In genomic region chr1:143307379-143307778, GRCm38 (mm10) we compare ENCODE assay signal across 24 mouse cellular contexts.
DNase-seq lines count a peak whose midpoint lies in the region; ATAC-seq and TF ChIP-seq lines count a peak whose summit lies in the region.
"Had no signal": no experiment of that assay in that cellular context is flagged by ENCODE, and none has a peak within 500 bp of the region (broad histone marks: within the 10 kb centered on the region; RNA-seq: fewer than 3 reads in every experiment).

No protein-coding gene starts in this region.

- TF ChIP-seq RAD21 in MEL (IDR thresholded peaks at IDR 0.05; ENCODE audit: low read depth, low read length) = no peak

- no peaks in the 10 kb centered on the region for H3K27me3 ChIP-seq in MEL (ENCODE audit: control insufficient read depth in 1 of 2, insufficient read depth in 2 of 2, low read length in 2 of 2)
- H3K27me3 ChIP-seq: embryonic facial prominence, embryonic 13.5 days; embryonic facial prominence, embryonic 15.5 days; forebrain, embryonic 12.5 days had no signal

- no peak overlapping the region for H3K4me3 ChIP-seq in MEL (ENCODE audit: control insufficient read depth in 1 of 2, insufficient read depth in 1 of 2, low read depth in 2 of 2, low read length in 2 of 2)
- H3K4me3 ChIP-seq: embryonic facial prominence, embryonic 13.5 days; embryonic facial prominence, embryonic 15.5 days; erythroblast, embryonic 14.5 days; forebrain, embryonic 10.5 days; forebrain, embryonic 12.5 days had no signal

- TF ChIP-seq POLR2A in MEL (IDR thresholded peaks at IDR 0.05; ENCODE audit: control insufficient read depth in 1 of 2, insufficient read depth in 1 of 2, low read depth in 1 of 2, low read length in 2 of 2, poor library complexity in 1 of 2) = no peak

- no peak for TF ChIP-seq CTCF in MEL (IDR thresholded peaks at IDR 0.05 in 2 of 3, conservative IDR thresholded peaks at IDR 0.05 in 1 of 3; ENCODE audit: control insufficient read depth in 1 of 3, insufficient read depth in 1 of 3, low read depth in 2 of 3, low read length in 3 of 3, poor library complexity in 1 of 3, severe bottlenecking in 1 of 3)

- no peaks in the 10 kb centered on the region for H3K79me2 ChIP-seq in MEL (ENCODE audit: control insufficient read depth, insufficient read depth, low read length, poor library complexity)

- no peak overlapping the region for H3K9ac ChIP-seq in MEL (ENCODE audit: control insufficient read depth, low read depth, low read length, poor library complexity, severe bottlenecking)
- H3K9ac ChIP-seq: embryonic facial prominence, embryonic 13.5 days; embryonic facial prominence, embryonic 15.5 days; forebrain, embryonic 12.5 days had no signal

- TF ChIP-seq EP300 in MEL (IDR thresholded peaks at IDR 0.05; ENCODE audit: low read depth in 1 of 2, low read length in 2 of 2) = no peak

- ATAC-seq in granulocyte monocyte progenitor cell, adult 5-6 weeks (replicated peaks; ENCODE audit: poor library complexity, severe bottlenecking) = peak; percentile 77
- peak; percentile 82 for ATAC-seq in megakaryocyte progenitor cell, adult 5-6 weeks (replicated peaks; ENCODE audit: poor library complexity)
- ATAC-seq: activated CD4-positive, CD25-positive, alpha-beta regulatory T cell, adult 4 months; forebrain, embryonic 14.5 days; forebrain, embryonic 16.5 days had no signal

- no peak overlapping the region for H3K27ac ChIP-seq in MEL (ENCODE audit: control insufficient read depth, low read depth, low read length)
- H3K27ac ChIP-seq: embryonic facial prominence, embryonic 13.5 days; embryonic facial prominence, embryonic 15.5 days; forebrain, embryonic 10.5 days; forebrain, embryonic 12.5 days had no signal

- H3K9me3 ChIP-seq in MEL (replicated peaks; ENCODE audit: insufficient read depth, low read length) = no peaks in the 10 kb centered on the region
- H3K9me3 ChIP-seq: embryonic facial prominence, embryonic 13.5 days; embryonic facial prominence, embryonic 15.5 days; forebrain, embryonic 10.5 days; forebrain, embryonic 12.5 days; G1E had no signal

- H3K4me1 ChIP-seq in MEL (ENCODE audit: control insufficient read depth in 1 of 2, insufficient read depth in 2 of 2, low read length in 2 of 2) = peaks cover 0 to 3% of the 10 kb centered on the region in 2 experiments; a peak in 2 of 4 replicates
- H3K4me1 ChIP-seq: embryonic facial prominence, embryonic 13.5 days; embryonic facial prominence, embryonic 15.5 days; forebrain, embryonic 10.5 days; forebrain, embryonic 12.5 days had no signal

- DNase-seq in MEL (ENCODE audit: low read depth, low spot score) = peak; percentile 29
- no peak for DNase-seq in T-cell, adult 2 months (ENCODE audit: low spot score)
- no peak for DNase-seq in layer of hippocampus, postnatal 14 days (ENCODE audit: low spot score in 2 of 2)
- DNase-seq in urinary bladder, adult 2 months (ENCODE audit: low spot score) = no peak
- DNase-seq: adrenal gland, adult 8-10 months; adrenal gland, postnatal 14 days; adrenal gland, postnatal 36 days; cerebellum, adult 11-12 months; cerebellum, adult 2 months; cerebellum, adult 9-10 months; cerebellum, postnatal 10 days; cerebellum, postnatal 25 days; embryo, embryonic 11 days had no signal

- no peaks in the 10 kb centered on the region for H3K36me3 ChIP-seq in MEL (ENCODE audit: control insufficient read depth in 1 of 2, insufficient read depth in 2 of 2, low read length in 2 of 2)
- H3K36me3 ChIP-seq: embryonic facial prominence, embryonic 13.5 days; embryonic facial prominence, embryonic 15.5 days; forebrain, embryonic 10.5 days; forebrain, embryonic 12.5 days; G1E had no signal

TF ChIP-seq in MEL, 35 proteins besides CTCF, POLR2A, EP300 and RAD21:
- TF ChIP-seq UBTF (IDR thresholded peaks at IDR 0.05; ENCODE audit: borderline replicate concordance, insufficient read depth, low read depth, low read length) = no peak
- no peak for TF ChIP-seq MYC (IDR thresholded peaks at IDR 0.05; ENCODE audit: low read depth, low read length)
- TF ChIP-seq SMC3 (IDR thresholded peaks at IDR 0.05; ENCODE audit: low read depth, low read length) = no peak
- TF ChIP-seq TCF12 (IDR thresholded peaks at IDR 0.05; ENCODE audit: low read depth, low read length) = no peak
- TF ChIP-seq TBP (IDR thresholded peaks at IDR 0.05; ENCODE audit: low read depth, low read length) = no peak
- no peak for TF ChIP-seq SIN3A (IDR thresholded peaks at IDR 0.05; ENCODE audit: low read length)
- no peak for TF ChIP-seq ZNF384 (IDR thresholded peaks at IDR 0.05; ENCODE audit: low read depth, low read length)
- no peak for TF ChIP-seq MAZ (IDR thresholded peaks at IDR 0.05; ENCODE audit: low read depth, low read length)
- no peak for TF ChIP-seq ZC3H11A (IDR thresholded peaks at IDR 0.05; ENCODE audit: low read depth, low read length)
- no peak for TF ChIP-seq CHD1 (IDR thresholded peaks at IDR 0.05; ENCODE audit: low read depth, low read length)
- TF ChIP-seq POLR2AphosphoS5 (IDR thresholded peaks at IDR 0.05; ENCODE audit: borderline replicate concordance, low read depth, low read length) = no peak
